Mouse (Mus musculus) gastrocnemius, postnatal 4 days (tissue): ENCODE results near the gene Traf3ip2. TPM values are rescaled to one million over a fixed set of nuclear protein-coding genes. Genes with fewer than 3 reads are reported as not detected.

ENCODE experiments used
- DNase-seq, 2 experiments: peaks; one replicate each; pipeline ENCODE4 v3.0.0; 2021 to 2022; ENCODE audit warnings: low spot score in 2 of 2, mixed read lengths in 2 of 2
- total RNA-seq, 2 experiments: library from RNA; stranded (reverse); gene quantifications; 2 replicates each; pipeline ENCODE4 v1.2.3; 2021

Traf3ip2 gene
- total RNA-seq, 2 experiments from 2014 or later: 4.4 to 5.8 TPM

GRCm38 (mm10) chr10:39672547-39673051 lies 59.9 kb downstream of the Traf3ip2 start:
- no peak for DNase-seq

DNA sequence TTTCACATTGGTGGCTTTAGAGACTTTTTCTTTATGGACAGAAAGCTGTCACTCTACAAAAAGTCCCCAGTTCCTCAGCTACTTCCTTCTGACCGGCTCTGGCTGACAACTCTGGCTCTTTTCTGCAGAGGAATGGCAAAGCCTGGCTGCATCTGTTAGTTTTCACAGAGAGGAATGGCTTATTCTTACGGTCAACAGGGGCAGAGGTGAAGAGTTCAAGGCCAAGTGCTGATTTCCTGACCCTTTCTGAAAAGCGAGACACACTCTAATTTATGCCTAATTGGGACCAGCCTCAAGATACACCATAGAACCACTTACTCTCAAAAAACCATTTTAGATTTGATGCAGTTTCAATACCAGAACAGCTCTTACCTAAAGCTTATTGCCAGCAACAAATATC lies 61.4 kb downstream of the Traf3ip2 start:
- no peak for DNase-seq

DNA sequence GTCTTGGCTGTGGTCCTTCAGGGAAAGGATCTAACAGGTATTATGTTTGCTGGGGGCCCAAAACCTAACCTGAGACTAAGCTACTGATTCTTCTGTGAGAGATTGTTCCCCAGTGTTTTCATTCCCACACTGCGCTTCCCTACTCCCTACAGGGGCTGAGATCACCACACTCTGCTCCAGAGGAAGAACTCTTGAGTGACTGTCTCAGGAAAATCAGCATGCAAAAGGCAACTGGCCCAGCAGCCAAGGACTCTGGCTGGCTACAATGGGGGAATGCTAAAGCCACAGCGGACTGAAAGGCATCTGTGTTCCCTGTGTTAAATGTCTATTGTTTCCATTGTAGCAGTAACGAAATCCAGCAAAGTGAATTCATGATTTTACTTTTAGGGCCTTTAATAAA lies 62.0 kb downstream of the Traf3ip2 start:
- no peak for DNase-seq

GRCm38 (mm10) chr10:39678199-39678791 lies 65.6 kb downstream of the Traf3ip2 start:
- DNase-seq: no peak

GRCm38 (mm10) chr10:39681014-39681413 lies 68.3 kb downstream of the Traf3ip2 start:
- DNase-seq: no peak

DNA sequence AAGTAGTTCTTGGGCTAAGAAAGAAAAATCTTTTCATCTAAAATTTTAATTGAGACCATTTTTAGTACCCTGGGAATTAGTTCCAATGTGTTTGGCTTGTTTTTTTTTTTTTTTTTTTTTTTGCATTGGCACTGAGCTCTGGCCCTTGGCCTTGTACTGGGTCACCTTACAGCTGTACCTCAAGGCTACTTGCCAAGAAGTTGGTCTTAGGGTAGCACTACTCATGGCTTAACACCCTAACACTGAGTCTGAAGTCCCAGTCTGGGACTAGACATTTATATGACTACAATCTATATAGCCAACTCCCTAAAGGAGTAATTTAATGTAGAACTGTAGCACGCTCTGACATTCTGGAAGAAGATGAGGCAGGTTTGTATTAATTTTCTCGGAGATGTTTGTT lies 69.8 kb downstream of the Traf3ip2 start:
- DNase-seq: no peak

DNA sequence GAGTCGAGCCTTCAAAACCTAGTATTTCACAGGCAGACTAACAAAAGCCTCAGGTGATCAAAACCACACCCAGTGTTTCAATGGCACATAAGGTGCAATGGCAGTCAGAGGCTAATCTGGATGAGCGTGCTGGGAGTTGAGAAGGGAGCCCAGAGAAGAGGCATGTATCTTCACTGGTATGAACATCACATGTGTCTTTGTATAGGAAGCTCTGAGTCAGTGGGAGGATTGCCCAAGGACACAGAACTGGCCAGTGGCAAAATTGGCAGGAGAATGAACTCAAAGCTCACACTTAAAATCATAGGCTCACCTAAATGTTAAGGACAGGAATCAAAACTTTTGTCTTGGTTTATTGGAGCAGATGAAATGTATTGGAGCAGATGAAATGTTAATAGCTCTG lies 70.7 kb downstream of the Traf3ip2 start:
- DNase-seq: no peak

- peak in 1 of 2 experiments; percentile 21 for DNase-seq
Measured at GRCm38 (mm10) chr10:39686811-39687210, 74.1 kb downstream of the Traf3ip2 start.

DNA sequence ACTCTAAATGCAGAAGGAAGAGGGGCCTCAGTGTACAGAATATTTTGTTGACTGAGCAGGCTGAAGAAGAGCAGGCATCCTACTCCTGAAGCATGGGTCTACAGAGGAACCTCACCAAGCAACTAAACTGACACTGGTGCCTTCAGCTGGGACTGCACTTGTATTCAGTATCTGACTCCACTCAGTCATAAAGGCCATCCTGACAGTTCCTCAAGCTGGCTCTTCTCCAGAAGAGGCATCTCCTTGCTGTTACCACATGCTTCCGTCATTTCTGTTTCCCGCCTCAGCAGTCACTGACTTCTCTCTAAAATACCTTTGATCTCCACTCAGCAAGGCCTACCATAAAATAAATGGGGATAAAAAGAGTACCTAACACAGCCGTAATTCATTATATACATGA lies 75.1 kb downstream of the Traf3ip2 start:
- DNase-seq: no peak

DNA sequence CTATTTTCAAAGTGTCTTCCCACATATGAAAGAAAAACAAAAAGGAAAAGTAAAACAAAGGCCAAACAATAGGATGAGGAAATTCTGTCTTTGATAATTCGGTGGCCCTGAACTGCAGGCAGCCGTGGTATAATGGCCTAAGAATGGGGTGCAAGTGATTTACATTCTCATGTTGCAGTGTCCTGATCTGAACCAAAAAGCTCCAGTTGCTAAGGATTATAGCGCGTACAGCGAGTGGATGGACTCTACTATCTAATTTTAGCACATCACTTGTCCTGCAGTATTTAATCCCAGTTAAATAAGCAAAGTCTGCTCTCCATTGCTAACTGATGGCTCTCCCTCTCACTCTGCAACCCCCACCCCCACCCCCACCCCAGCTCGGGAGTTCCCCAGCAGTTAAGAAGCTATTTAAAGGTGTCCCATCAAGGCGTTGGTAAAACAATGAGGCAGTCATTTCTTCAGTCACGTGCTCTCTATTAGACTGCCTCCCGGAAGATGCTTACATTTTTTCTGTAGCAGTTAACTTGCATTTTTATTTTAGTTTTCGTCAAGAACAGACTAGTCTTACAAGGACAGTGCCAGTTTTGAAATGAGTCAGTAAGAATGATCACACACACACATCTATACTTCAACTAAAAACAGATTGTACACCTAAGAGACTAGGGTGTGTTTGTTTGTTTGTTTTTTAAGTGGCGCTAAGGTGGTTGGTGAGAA lies 78.8 kb downstream of the Traf3ip2 start:
- no peak for DNase-seq

DNA sequence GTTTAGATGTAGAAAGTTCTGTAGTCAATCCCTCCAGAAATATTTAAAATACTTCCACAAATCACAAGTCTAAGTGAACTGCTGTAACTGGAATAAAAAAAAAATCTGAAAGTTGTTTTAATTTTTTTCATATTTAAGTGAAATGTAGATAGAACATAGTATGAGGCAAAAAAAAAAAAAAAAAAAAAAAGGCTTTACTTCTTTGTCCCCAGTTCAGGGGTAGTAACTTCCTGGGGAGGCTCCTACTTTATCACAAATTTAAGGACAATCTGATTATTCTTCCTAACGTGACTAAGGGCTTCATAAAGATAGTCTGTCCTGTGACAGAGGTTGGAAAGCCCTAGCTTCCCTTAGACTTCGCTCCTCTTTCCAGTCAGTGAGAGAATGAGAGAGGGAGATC lies 79.4 kb downstream of the Traf3ip2 start:
- DNase-seq: no peak

Other genes with a start within 250 kb of the Traf3ip2 start
- 10 to 100 TPM; 53.4 to 54.3 TPM for gene Fyn, start 244.1 kb upstream of the Traf3ip2 start, total RNA-seq
- 10 to 100 TPM; 51.9 to 57.4 TPM for gene Rev3l, start 119.2 kb downstream of the Traf3ip2 start, total RNA-seq